Comparison of ENCODE assay signal across 9 mouse cellular contexts in genomic region chr10:95894856-95895386, GRCm38 (mm10). TPM values are rescaled to one million over a fixed set of nuclear protein-coding genes. Genes with fewer than 3 reads are reported as not detected.
DNase-seq lines count a peak whose midpoint lies in the region; ATAC-seq and TF ChIP-seq lines count a peak whose summit lies in the region.
"Had no signal": no experiment of that assay in that cellular context is flagged by ENCODE, and none has a peak within 500 bp of the region (broad histone marks: within the 10 kb centered on the region; RNA-seq: fewer than 3 reads in every experiment).

No protein-coding gene starts in this region.

- H3K4me1 ChIP-seq in E14TG2a.4 (replicated peaks; ENCODE audit: low read depth, low read length), result peaks cover 53% of the 10 kb centered on the region
- no peaks in the 10 kb centered on the region for H3K4me1 ChIP-seq in brown adipose tissue, adult 24 weeks (ENCODE audit: control insufficient read depth, insufficient read depth, insufficient read length, low read length)
- no peaks in the 10 kb centered on the region for H3K4me1 ChIP-seq in forebrain, embryonic 11.5 days (replicated peaks; ENCODE audit: control insufficient read depth, insufficient read depth, low read length)
- peaks cover 5% of the 10 kb centered on the region; the same call in 1 of the 2 replicates for H3K4me1 ChIP-seq in heart, postnatal 0 days (ENCODE audit: control insufficient read depth, insufficient read depth)
- H3K4me1 ChIP-seq in liver, embryonic 13.5 days (replicated peaks), result peaks cover 7% of the 10 kb centered on the region
- H3K4me1 ChIP-seq in stomach, embryonic 16.5 days (ENCODE audit: control insufficient read depth, insufficient read depth, low read length), result no peaks in the 10 kb centered on the region

- peak; percentile 61 for TF ChIP-seq CTCF in E14TG2a.4 (conservative IDR thresholded peaks at IDR 0.05; ENCODE audit: low read length)
- peak; percentile 82 for TF ChIP-seq CTCF in heart, postnatal 0 days (IDR thresholded peaks at IDR 0.05; ENCODE audit: low read depth)

- ATAC-seq in forebrain, embryonic 11.5 days (replicated peaks; ENCODE audit: low FRiP score), result peak; percentile 80; the same call in 1 of the 2 replicates
- peak; percentile 78 for ATAC-seq in heart, postnatal 0 days (ENCODE audit: insufficient read depth, low read depth)
- ATAC-seq in liver, embryonic 13.5 days (ENCODE audit: low read depth), result no peak
- ATAC-seq in stomach, embryonic 16.5 days (ENCODE audit: insufficient read depth, low FRiP score), result peak; percentile 75; the same call in 1 of the 2 replicates

- no peak for TF ChIP-seq EP300 in heart, postnatal 0 days (IDR thresholded peaks at IDR 0.05; ENCODE audit: low read depth)

- H3K9ac ChIP-seq in forebrain, embryonic 11.5 days (ENCODE audit: low read length), result peak overlapping the region; percentile 31; the same call in 1 of the 2 replicates
- H3K9ac ChIP-seq in heart, postnatal 0 days (replicated peaks; ENCODE audit: low read depth, low read length), result no peak overlapping the region
- no peak overlapping the region; the same call in 1 of the 2 replicates for H3K9ac ChIP-seq in liver, embryonic 13.5 days
- peak overlapping the region; percentile 46 for H3K9ac ChIP-seq in stomach, embryonic 16.5 days (ENCODE audit: low read length)

- DNase-seq in forebrain, embryonic 11.5 days (ENCODE audit: low spot score), result peak; percentile 67
- DNase-seq in heart, postnatal 0 days (ENCODE audit: low spot score), result peak; percentile 85
- DNase-seq in kidney, postnatal 36 days, result peak; percentile 64 to 71
- DNase-seq in liver, embryonic 13.5 days, result no peak
- DNase-seq in naive thymus-derived CD4-positive, alpha-beta T cell, adult 2 months (ENCODE audit: low read depth), result peak; percentile 78

- peaks cover 12% of the 10 kb centered on the region for H3K9me3 ChIP-seq in E14TG2a.4 (ENCODE audit: low read length)
- no peaks in the 10 kb centered on the region for H3K9me3 ChIP-seq in forebrain, embryonic 11.5 days (ENCODE audit: control insufficient read depth, low read length)
- no peaks in the 10 kb centered on the region for H3K9me3 ChIP-seq in heart, postnatal 0 days (replicated peaks; ENCODE audit: control insufficient read depth, low read length)
- H3K9me3 ChIP-seq in liver, embryonic 13.5 days (replicated peaks), result no peaks in the 10 kb centered on the region
- no peaks in the 10 kb centered on the region for H3K9me3 ChIP-seq in stomach, embryonic 16.5 days (replicated peaks; ENCODE audit: control insufficient read depth, low read length)

- no peak overlapping the region for H3K27ac ChIP-seq in brown adipose tissue, adult 24 weeks (replicated peaks; ENCODE audit: low read depth, low read length)
- H3K27ac ChIP-seq in forebrain, embryonic 11.5 days (ENCODE audit: low read depth, low read length), result no peak overlapping the region
- no peak overlapping the region for H3K27ac ChIP-seq in heart, postnatal 0 days (ENCODE audit: low read depth)
- no peak overlapping the region for H3K27ac ChIP-seq in liver, embryonic 13.5 days
- no peak overlapping the region for H3K27ac ChIP-seq in stomach, embryonic 16.5 days (ENCODE audit: low read length)

- 47% methylated on average over 10 of the region's 10 CpGs for WGBS in forebrain, embryonic 11.5 days
- WGBS in heart, postnatal 0 days, result 37% methylated on average over 10 of the region's 10 CpGs
- 34% methylated on average over 10 of the region's 10 CpGs for WGBS in liver, embryonic 13.5 days (ENCODE audit: insufficient replicate concordance)
- WGBS in stomach, embryonic 16.5 days, result 40% methylated on average over 10 of the region's 10 CpGs

- peak overlapping the region; percentile 72; the same call in 1 of the 2 replicates for H3K4me3 ChIP-seq in E14TG2a.4 (replicated peaks; ENCODE audit: low read length)
- H3K4me3 ChIP-seq in brown adipose tissue, adult 24 weeks (ENCODE audit: insufficient read depth, low read depth, low read length), result peak overlapping the region; percentile 53
- peak overlapping the region; percentile 12; the same call in 1 of the 2 replicates for H3K4me3 ChIP-seq in forebrain, embryonic 11.5 days (ENCODE audit: low read depth, low read length)
- H3K4me3 ChIP-seq in heart, postnatal 0 days (ENCODE audit: low read depth, low read length), result peak overlapping the region; percentile 49
- peak overlapping the region; percentile 35 for H3K4me3 ChIP-seq in liver, embryonic 13.5 days (replicated peaks)
- peak overlapping the region; percentile 33 for H3K4me3 ChIP-seq in stomach, embryonic 16.5 days (replicated peaks; ENCODE audit: low read length)

- H3K36me3 ChIP-seq in E14TG2a.4 (ENCODE audit: insufficient read depth, low read length), result peaks cover 2% of the 10 kb centered on the region
- H3K36me3 ChIP-seq in forebrain, embryonic 11.5 days (ENCODE audit: control insufficient read depth, insufficient read depth, low read length), result no peaks in the 10 kb centered on the region
- no peaks in the 10 kb centered on the region for H3K36me3 ChIP-seq in heart, postnatal 0 days (replicated peaks; ENCODE audit: control insufficient read depth, insufficient read depth, low read length)
- H3K36me3 ChIP-seq in liver, embryonic 13.5 days, result no peaks in the 10 kb centered on the region
- H3K36me3 ChIP-seq in stomach, embryonic 16.5 days (ENCODE audit: control insufficient read depth, insufficient read depth, low read length), result no peaks in the 10 kb centered on the region

- H3K27me3 ChIP-seq in E14TG2a.4 (ENCODE audit: insufficient read depth, low read length), result no peaks in the 10 kb centered on the region
- no peaks in the 10 kb centered on the region for H3K27me3 ChIP-seq in forebrain, embryonic 11.5 days (ENCODE audit: control insufficient read depth, insufficient read depth, low read length)
- no peaks in the 10 kb centered on the region for H3K27me3 ChIP-seq in heart, postnatal 0 days (ENCODE audit: control insufficient read depth, insufficient read depth, low read length)
- H3K27me3 ChIP-seq in liver, embryonic 13.5 days, result 0 out of 2 replicates have a peak, but pooled peaks cover 8% of the 10 kb centered on the region
- H3K27me3 ChIP-seq in stomach, embryonic 16.5 days (ENCODE audit: control insufficient read depth, insufficient read depth, low read length), result no peaks in the 10 kb centered on the region

- H3K4me2 ChIP-seq in forebrain, embryonic 11.5 days (ENCODE audit: low read depth, low read length, severe bottlenecking), result peak overlapping the region; percentile 40; the same call in 1 of the 2 replicates
- peak overlapping the region; percentile 74 for H3K4me2 ChIP-seq in heart, postnatal 0 days (ENCODE audit: low read depth, low read length)
- peak overlapping the region; percentile 60 for H3K4me2 ChIP-seq in liver, embryonic 13.5 days
- peak overlapping the region; percentile 69 for H3K4me2 ChIP-seq in stomach, embryonic 16.5 days (ENCODE audit: low read depth, low read length)

RNA-seq across cellular contexts. Expression of gene Eea1, which starts 45.5 kb away (rescaled TPM):
- polyA plus RNA-seq in brown adipose tissue, adult 24 weeks (2012; ENCODE audit: insufficient read depth, insufficient read length, missing spikeins), result 10.8 and 14.0 TPM in 2 replicates
- 12.0 and 14.8 TPM in 2 replicates for polyA plus RNA-seq in forebrain, embryonic 11.5 days (2014; fragmentation: Nextera tagmentation; extraction: Ambion mirVana)
- 10.8 and 13.3 TPM in 2 replicates for total RNA-seq in heart, postnatal 0 days (2014; rRNA removed; ENCODE audit: low replicate concordance)
- polyA plus RNA-seq in heart, postnatal 0 days (2015; fragmentation: Nextera tagmentation; extraction: Ambion mirVana), result 21.1 and 21.3 TPM in 2 replicates
- polyA plus RNA-seq in liver, embryonic 13.5 days (2015; fragmentation: Nextera tagmentation; extraction: Ambion mirVana), result 10.3 and 10.6 TPM in 2 replicates
- 16.7 and 18.1 TPM in 2 replicates for polyA plus RNA-seq in stomach, embryonic 16.5 days (2015; fragmentation: Nextera tagmentation; extraction: Ambion mirVana)

RNA-seq across cellular contexts. Expression of gene Gm33543, which starts 52.2 kb away (rescaled TPM):
- polyA plus RNA-seq in brown adipose tissue, adult 24 weeks (2012; ENCODE audit: insufficient read depth, insufficient read length, missing spikeins), result not detected in 2 replicates
- polyA plus RNA-seq in forebrain, embryonic 11.5 days (2014; fragmentation: Nextera tagmentation; extraction: Ambion mirVana), result not detected in 2 replicates
- total RNA-seq in heart, postnatal 0 days (2014; rRNA removed; ENCODE audit: low replicate concordance), result 0.58 TPM in 1 of 2 replicates, not detected in the other
- polyA plus RNA-seq in heart, postnatal 0 days (2015; fragmentation: Nextera tagmentation; extraction: Ambion mirVana), result 0.26 and 0.55 TPM in 2 replicates
- polyA plus RNA-seq in liver, embryonic 13.5 days (2015; fragmentation: Nextera tagmentation; extraction: Ambion mirVana), result not detected in 2 replicates
- polyA plus RNA-seq in stomach, embryonic 16.5 days (2015; fragmentation: Nextera tagmentation; extraction: Ambion mirVana), result not detected in 2 replicates
- total RNA-seq: gastrocnemius, postnatal 4 days had no signal

Comparison
In these comparisons a context has a peak if more than half of its experiments do, and no peak if none do; other contexts are left out.
1. H3K4me3 ChIP-seq: peak in every context shown above with its lines; median percentile 72 in E14TG2a.4; 53 in brown adipose tissue, adult 24 weeks; 49 in heart, postnatal 0 days; 35 in liver, embryonic 13.5 days; 33 in stomach, embryonic 16.5 days; 12 in forebrain, embryonic 11.5 days.
2. H3K9ac ChIP-seq: peak in forebrain, embryonic 11.5 days (single experiment) and stomach, embryonic 16.5 days (single experiment); none in heart, postnatal 0 days (single experiment) and liver, embryonic 13.5 days (single experiment).
3. Peak in every context shown above with its lines, with median percentiles within 50 percentile points of each other: H3K4me2 ChIP-seq.